Mouse (Mus musculus) cerebellum, adult 11-12 months (tissue): ENCODE data around the gene Tas2r116.

Experiments
- DNase-seq: peaks from one replicate; pipeline ENCODE4 v3.0.0; 2022

The Tas2r116 gene

GRCm38 (mm10) chr6:132855138-132855537 lies at the start of gene Tas2r116:
Tas2r116 (plus strand) TSS chr6:132855438.
- no peak for DNase-seq

DNA sequence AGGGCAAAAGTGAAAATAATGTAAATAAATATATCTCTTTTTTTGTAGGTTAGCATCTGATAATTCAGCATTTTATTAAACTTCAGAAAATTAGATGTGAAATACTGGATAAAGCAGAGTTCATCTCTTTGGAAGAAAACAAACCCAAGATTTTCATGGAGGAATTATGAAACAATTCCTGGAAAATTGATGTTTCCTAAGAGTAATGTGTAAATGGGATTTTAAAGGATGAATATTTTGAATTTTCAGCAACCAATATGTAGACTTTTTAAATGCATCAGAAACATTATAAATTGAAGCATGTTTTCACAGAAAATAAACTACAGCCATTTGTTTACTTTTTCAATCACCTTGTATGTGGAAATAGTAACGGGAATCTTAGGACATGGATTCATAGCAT lies 8.4 kb upstream of the Tas2r116 start, which contains the start of gene Tas2r123:
Tas2r123 (plus strand) TSS at position 301 of the 400 bp plus-strand sequence.
- no peak for DNase-seq

DNA sequence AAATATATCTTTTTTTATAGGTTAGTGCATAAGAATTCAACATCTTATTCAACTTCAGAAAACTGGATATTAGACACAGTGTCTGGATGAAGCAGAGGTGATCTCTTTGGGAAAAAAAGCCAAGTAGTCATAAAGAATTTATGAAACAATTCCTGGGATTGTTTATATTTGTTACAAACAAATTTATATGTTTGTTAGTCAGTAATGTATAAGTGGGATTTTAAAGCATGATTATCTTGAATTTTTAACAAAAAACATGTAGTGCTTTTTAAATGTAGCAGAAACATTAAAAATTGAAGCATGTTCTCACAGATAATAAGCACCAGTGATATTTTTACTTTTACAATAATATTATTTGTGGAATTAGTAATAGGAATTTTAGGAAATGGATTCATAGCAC lies 12.5 kb downstream of the Tas2r116 start, which contains the start of gene Tas2r110:
Tas2r110 (plus strand) TSS at position 301 of the 400 bp plus-strand sequence.
- DNase-seq = no peak

GRCm38 (mm10) chr6:132892711-132893110 lies 37.5 kb downstream of the Tas2r116 start, which contains the start of gene Tas2r113:
Tas2r113 (plus strand) TSS chr6:132893011.
- DNase-seq = no peak
